Mouse (Mus musculus) limb, embryonic 14.5 days (tissue): ENCODE measurements at regions not wholly inside any gene's neighbourhood (a gene's known extent, or its start where the extent isn't known, plus 50 kb on each side); places are given as distances from the start of the nearest gene placed in this dataset.

Experiments used
- ATAC-seq: fragments of 200-750 bp; cut with Nextera tagmentation; 2 replicates; pipeline ENCODE4 v1.8.0; 2017; ENCODE audit warnings: low read depth, moderate number of reproducible peaks, moderate TSS enrichment; ENCODE audit not compliant: low FRiP score
- DNase-seq: peaks from one replicate; pipeline ENCODE4 v3.0.0-alpha.2; 2015; ENCODE audit warnings: low spot score
- H3K27ac ChIP-seq: fragments of 300-500 bp; sonication (generic); replicated peaks from 2 replicates; pipeline ENCODE4 v1.5.1; 2014; ENCODE audit warnings: low read depth, mild to moderate bottlenecking, low read length, moderate library complexity, mixed read lengths
- H3K27me3 ChIP-seq: fragments of 300-500 bp; sonication (generic); 2 replicates; pipeline ENCODE4 v1.6.1; 2014; ENCODE audit warnings: low read length, mixed read lengths; ENCODE audit not compliant: control insufficient read depth, insufficient read depth
- H3K36me3 ChIP-seq: fragments of 300-500 bp; sonication (generic); 2 replicates; pipeline ENCODE4 v1.6.1; 2014; ENCODE audit warnings: mild to moderate bottlenecking, low read length, moderate library complexity, mixed read lengths; ENCODE audit not compliant: control insufficient read depth, insufficient read depth
- H3K4me1 ChIP-seq: fragments of 300-500 bp; sonication (generic); 2 replicates; pipeline ENCODE4 v1.6.1; 2014; ENCODE audit warnings: antibody characterized with exemption, low read length, mixed read lengths; ENCODE audit not compliant: control insufficient read depth, insufficient read depth
- H3K4me2 ChIP-seq: fragments of 300-500 bp; sonication (generic); replicated peaks from 2 replicates; pipeline ENCODE4 v1.6.1; 2014; ENCODE audit warnings: low read depth, mild to moderate bottlenecking, low read length, moderate library complexity; ENCODE audit not compliant: severe bottlenecking
- H3K4me3 ChIP-seq: fragments of 300-500 bp; sonication (generic); replicated peaks from 2 replicates; pipeline ENCODE4 v1.5.1; 2014; ENCODE audit warnings: low read length
- H3K9ac ChIP-seq: fragments of 300-500 bp; sonication (generic); 2 replicates; pipeline ENCODE4 v1.6.1; 2014; ENCODE audit warnings: mild to moderate bottlenecking, low read depth, low read length, moderate library complexity; ENCODE audit not compliant: severe bottlenecking
- H3K9me3 ChIP-seq: fragments of 300-500 bp; sonication (generic); 2 replicates; pipeline ENCODE4 v1.6.1; 2016; ENCODE audit warnings: low read length; ENCODE audit not compliant: control insufficient read depth
- POLR2A ChIP-seq: fragments of 200-500 bp; IDR thresholded peaks from 2 replicates; pipeline ENCODE4 v1.8.0; 2012; ENCODE audit warnings: inconsistent platforms, mild to moderate bottlenecking, moderate library complexity, borderline replicate concordance; ENCODE audit not compliant: insufficient read depth, insufficient read length; ENCODE audit errors: extremely low read depth
- WGBS: fragments of 180-500 bp; shearing (Covaris S2); extraction: QIAGEN DNeasy Blood & Tissue Kit; methylation state at CpG from one replicate; pipeline ENCODE4 v1.1.7; 2014; 5-methylcytosine and 5-hydroxymethylcytosine counted together

DNA sequence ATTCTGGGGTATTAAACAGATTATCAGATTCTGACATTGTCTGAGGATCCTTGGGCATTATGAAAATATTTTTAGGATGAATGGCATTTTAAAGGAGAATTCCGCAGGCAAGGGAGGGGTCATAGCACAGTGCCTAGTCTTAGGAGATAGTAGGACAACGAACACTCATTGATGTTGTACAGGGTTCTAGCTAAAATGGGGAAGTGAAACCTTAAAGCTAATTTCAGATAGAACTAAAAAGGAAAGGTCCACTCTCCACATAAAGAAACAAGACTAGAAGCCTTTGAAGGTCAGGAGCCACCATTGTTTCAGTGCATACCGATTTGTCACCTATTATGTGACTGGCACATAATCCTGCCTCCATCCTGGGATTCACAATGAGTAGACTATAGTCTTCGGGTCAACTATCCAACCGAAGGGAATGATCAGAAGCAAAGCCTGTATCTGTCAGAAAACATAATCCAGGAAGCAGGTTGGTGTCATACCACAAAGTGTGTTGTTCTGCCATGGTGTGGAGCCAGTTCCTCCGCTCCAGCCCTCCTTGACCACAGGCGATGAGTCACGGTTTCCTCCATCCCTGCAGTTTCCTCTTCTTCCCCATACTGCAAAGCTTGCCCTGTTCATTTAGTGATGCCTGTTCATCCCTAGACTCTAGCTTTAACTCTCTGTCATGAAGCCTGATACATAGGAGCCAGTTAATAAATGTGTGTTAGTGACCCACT, 110.6 kb downstream of the Tmco5 start:
- Histone ChIP-seq H3K27me3 (no peaks in the 10 kb centered on the region), H3K4me1 (no peaks in the 10 kb centered on the region), H3K9me3 (no peaks in the 10 kb centered on the region), H3K27ac (no peak overlapping the region), H3K4me3 (no peak overlapping the region), H3K9ac (no peak overlapping the region), H3K4me2 (no peak overlapping the region), H3K36me3 (no peaks in the 10 kb centered on the region)
- ATAC-seq = no peak
- no peak for DNase-seq
- TF ChIP-seq POLR2A = no peak
- 94% methylated on average over 8 of the region's 8 CpGs for WGBS

DNA sequence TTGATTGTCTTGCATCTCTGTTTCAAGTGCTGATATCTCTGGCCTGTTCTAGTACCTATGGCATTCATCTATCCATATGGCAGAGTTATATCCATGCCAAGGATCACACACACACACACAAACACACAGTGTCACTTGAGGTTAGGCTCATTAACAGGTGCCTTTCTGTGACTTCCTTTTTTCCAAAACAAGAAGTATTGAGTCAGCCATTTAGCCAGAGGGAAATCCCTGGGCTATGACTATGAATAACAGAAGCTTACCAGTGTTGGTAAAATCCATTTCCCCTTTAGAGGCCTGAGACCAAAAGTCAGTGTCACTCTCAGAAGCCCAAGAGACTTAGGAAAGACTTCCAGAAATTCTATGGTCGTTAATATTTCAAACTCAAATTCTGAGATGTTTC, 111.6 kb downstream of the Tmco5 start:
- no peak overlapping the region for H3K4me2 ChIP-seq
- H3K9ac ChIP-seq = no peak overlapping the region
- H3K4me1 ChIP-seq = no peaks in the 10 kb centered on the region
- no peak overlapping the region for H3K4me3 ChIP-seq
- ATAC-seq (no peak), DNase-seq (no peak)
- no peaks in the 10 kb centered on the region for H3K27me3 ChIP-seq
- no peak overlapping the region for H3K27ac ChIP-seq
- no peaks in the 10 kb centered on the region for H3K9me3 ChIP-seq
- TF ChIP-seq POLR2A = no peak
- no peaks in the 10 kb centered on the region for H3K36me3 ChIP-seq
- WGBS = 71% methylated on average over 1 of the region's 1 CpGs

DNA sequence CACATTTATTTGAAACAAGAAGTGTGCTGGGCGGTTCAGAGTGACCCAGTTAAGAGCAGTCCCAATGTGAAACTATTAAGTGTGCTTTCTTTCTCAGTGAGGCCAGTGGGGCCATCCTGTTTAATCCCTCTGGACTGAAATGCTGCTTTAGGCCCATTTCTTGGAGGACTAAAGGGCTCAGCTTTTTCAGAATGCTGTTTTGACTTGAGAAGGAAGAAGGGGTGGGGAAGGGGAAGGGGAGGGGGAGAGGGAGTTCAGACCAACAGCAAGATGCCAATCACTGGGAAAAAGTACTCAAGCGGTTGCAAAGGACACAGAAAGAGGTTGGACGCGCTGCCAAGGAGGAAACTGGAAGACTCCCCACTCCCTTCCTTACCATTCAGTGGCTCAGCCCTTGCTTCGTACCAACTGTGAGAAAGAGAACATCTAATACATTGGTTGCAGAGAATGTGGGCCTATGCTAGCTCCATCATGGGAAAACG, 113.1 kb downstream of the Tmco5 start:
- Histone ChIP-seq H3K4me1 (no peaks in the 10 kb centered on the region), H3K4me2 (no peak overlapping the region), H3K27me3 (no peaks in the 10 kb centered on the region), H3K4me3 (no peak overlapping the region), H3K36me3 (no peaks in the 10 kb centered on the region), H3K27ac (no peak overlapping the region), H3K9ac (no peak overlapping the region), H3K9me3 (no peaks in the 10 kb centered on the region)
- ATAC-seq (no peak), DNase-seq (no peak)
- WGBS = 82% methylated on average over 6 of the region's 6 CpGs
- TF ChIP-seq POLR2A = no peak

DNA sequence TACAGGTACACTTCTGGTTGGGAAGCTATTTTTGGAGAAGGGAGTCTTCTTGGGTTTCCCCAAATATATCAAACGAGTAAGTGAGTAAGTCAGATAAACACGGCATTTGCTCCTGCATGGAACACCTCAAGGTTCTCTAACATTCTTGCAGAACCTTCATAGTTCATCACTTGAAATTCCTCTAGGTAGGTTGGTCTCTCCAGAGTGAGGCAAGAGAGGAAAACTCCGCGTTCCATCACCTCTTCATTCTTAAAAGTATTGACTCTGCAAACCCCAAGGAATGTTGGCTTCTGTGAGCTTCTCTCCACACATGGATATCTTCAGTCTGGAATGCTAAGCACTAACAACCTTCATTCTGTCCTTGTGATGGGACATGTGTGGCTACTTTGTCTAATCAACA, 115.2 kb downstream of the Tmco5 start:
- no peaks in the 10 kb centered on the region for H3K4me1 ChIP-seq
- WGBS = 90% methylated on average over 4 of the region's 4 CpGs
- ATAC-seq (no peak), DNase-seq (no peak)
- no peak for TF ChIP-seq POLR2A
- no peaks in the 10 kb centered on the region for H3K36me3 ChIP-seq
- no peak overlapping the region for H3K9ac ChIP-seq
- no peak overlapping the region for H3K4me3 ChIP-seq
- no peaks in the 10 kb centered on the region for H3K27me3 ChIP-seq
- no peak overlapping the region for H3K4me2 ChIP-seq
- no peak overlapping the region for H3K27ac ChIP-seq
- no peaks in the 10 kb centered on the region for H3K9me3 ChIP-seq

DNA sequence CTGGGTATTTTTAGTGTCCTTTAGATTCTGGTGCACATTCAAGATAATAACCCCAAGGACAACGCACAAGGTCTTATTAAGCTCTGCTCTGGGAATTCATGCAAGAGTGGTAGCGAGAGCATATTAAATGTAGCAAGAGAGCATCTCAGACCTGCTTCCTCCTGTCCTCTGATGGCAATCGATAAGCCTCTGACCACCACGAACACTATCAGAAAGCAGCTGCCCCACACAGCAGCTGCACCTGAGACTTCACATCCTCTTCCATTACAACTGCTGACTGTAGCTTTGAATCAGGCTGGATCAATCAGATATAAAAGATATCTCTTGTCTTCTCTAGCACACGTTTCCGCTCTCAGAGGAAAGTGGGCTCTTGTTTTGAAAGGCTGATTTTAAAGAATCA, 117.8 kb downstream of the Tmco5 start:
- Histone ChIP-seq H3K27ac (no peak overlapping the region), H3K4me3 (no peak overlapping the region), H3K4me2 (no peak overlapping the region), H3K4me1 (no peaks in the 10 kb centered on the region), H3K9ac (no peak overlapping the region), H3K9me3 (no peaks in the 10 kb centered on the region), H3K36me3 (no peaks in the 10 kb centered on the region), H3K27me3 (no peaks in the 10 kb centered on the region)
- DNase-seq (no peak), ATAC-seq (no peak)
- WGBS = 82% methylated on average over 6 of the region's 6 CpGs
- TF ChIP-seq POLR2A = no peak
